Mouse (Mus musculus): ENCODE measurements around the gene Atrnl1. TPM values are rescaled to one million over a fixed set of nuclear protein-coding genes. Genes with fewer than 3 reads are reported as not detected.

The Atrnl1 gene
- total RNA-seq, 1 experiment = 6.7 TPM

DNA sequence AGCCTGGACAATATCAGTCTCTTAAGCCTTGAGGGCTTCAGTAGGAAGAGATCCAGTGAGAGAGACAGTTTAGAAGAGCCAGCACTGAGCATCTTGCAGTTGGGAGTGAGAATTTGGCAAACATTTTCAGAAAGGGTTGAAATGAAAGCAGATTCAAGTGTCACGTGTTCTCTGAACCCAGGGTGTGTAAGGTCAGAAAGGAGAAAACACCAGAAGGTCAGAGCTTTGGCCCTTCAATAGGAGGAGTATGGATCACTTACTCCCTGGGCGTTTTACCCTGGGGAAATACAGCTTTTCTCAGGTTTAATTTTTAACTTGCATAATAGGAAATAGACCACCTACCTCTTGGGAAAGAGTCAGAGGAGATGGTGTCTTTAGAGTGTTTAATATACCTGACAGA, 457.3 kb downstream of the Atrnl1 start:
- Histone ChIP-seq H3K4me3 (ENCODE audit: insufficient read depth in 1 of 2, low read depth in 1 of 2, low read length in 2 of 2, poor library complexity in 1 of 2, severe bottlenecking in 1 of 2) (no peak overlapping the region), H3K4me1 (ENCODE audit: control insufficient read depth in 2 of 2, insufficient read depth in 2 of 2, low read length in 2 of 2, poor library complexity in 1 of 2) (peaks cover 11 to 14% of the 10 kb centered on the region in 2 experiments), H3K9me3 (ENCODE audit: control insufficient read depth, insufficient read depth, low read depth, low read length) (no peaks in the 10 kb centered on the region), H3K27ac (ENCODE audit: insufficient read depth, low read depth, low read length, poor library complexity, severe bottlenecking) (no peak overlapping the region), H3K9ac (ENCODE audit: insufficient read depth, low read depth, low read length, poor library complexity, severe bottlenecking) (no peak overlapping the region), H3K36me3 (ENCODE audit: control insufficient read depth, insufficient read depth, low read length, poor library complexity, severe bottlenecking) (no peaks in the 10 kb centered on the region)
- no peak for DNase-seq (ENCODE audit: low read depth, low spot score)
- TF ChIP-seq MAFK (IDR thresholded peaks at IDR 0.05; ENCODE audit: insufficient read depth, low read depth, low read length) (no peak), CHD2 (IDR thresholded peaks at IDR 0.05; ENCODE audit: low read depth, low read length) (no peak), ZC3H11A (IDR thresholded peaks at IDR 0.05; ENCODE audit: borderline replicate concordance, low read depth, low read length) (no peak), ZNF384 (IDR thresholded peaks at IDR 0.05; ENCODE audit: low read depth, low read length) (no peak), HCFC1 (IDR thresholded peaks at IDR 0.05; ENCODE audit: borderline replicate concordance, insufficient read depth, low read length) (no peak)
- in situ Hi-C loops (cut with MboI; ENCODE audit: low sequenced_read_pairs in 2 of 2, unreplicated experiment in 2 of 2) = no loop called here

DNA sequence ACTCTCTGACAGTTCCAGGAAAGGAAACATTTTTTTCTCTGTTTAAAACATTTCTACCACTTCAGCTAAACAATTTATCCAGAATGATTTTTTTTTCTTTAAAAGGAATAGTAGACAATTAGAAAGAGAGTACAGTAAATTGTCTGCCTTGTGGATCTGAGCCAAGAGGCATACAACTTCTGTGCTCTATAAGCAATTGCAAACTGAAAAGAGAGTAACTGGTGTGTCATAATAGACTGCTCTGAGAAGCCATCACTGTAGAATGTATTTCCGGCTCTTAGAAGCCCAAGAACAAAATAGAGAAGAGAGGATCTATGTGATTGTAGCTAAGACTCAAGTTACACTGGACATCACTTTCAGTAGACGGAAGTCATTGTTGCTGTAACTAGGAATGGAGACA, 458.1 kb downstream of the Atrnl1 start:
- no peak overlapping the region for H3K9ac ChIP-seq (ENCODE audit: insufficient read depth, low read depth, low read length, poor library complexity, severe bottlenecking)
- in situ Hi-C loops (cut with MboI; ENCODE audit: low sequenced_read_pairs in 2 of 2, unreplicated experiment in 2 of 2) = no loop called here
- DNase-seq (ENCODE audit: low read depth, low spot score) = no peak
- peaks cover 10 to 11% of the 10 kb centered on the region in 2 experiments for H3K4me1 ChIP-seq (ENCODE audit: control insufficient read depth in 2 of 2, insufficient read depth in 2 of 2, low read length in 2 of 2, poor library complexity in 1 of 2)
- no peak overlapping the region for H3K4me3 ChIP-seq (ENCODE audit: insufficient read depth in 1 of 2, low read depth in 1 of 2, low read length in 2 of 2, poor library complexity in 1 of 2, severe bottlenecking in 1 of 2)
- no peak overlapping the region for H3K27ac ChIP-seq (ENCODE audit: insufficient read depth, low read depth, low read length, poor library complexity, severe bottlenecking)
- no peaks in the 10 kb centered on the region for H3K9me3 ChIP-seq (ENCODE audit: control insufficient read depth, insufficient read depth, low read depth, low read length)
- TF ChIP-seq MAFK (IDR thresholded peaks at IDR 0.05; ENCODE audit: insufficient read depth, low read depth, low read length) (no peak), ZC3H11A (IDR thresholded peaks at IDR 0.05; ENCODE audit: borderline replicate concordance, low read depth, low read length) (no peak), CHD2 (IDR thresholded peaks at IDR 0.05; ENCODE audit: low read depth, low read length) (no peak)
- no peaks in the 10 kb centered on the region for H3K36me3 ChIP-seq (ENCODE audit: control insufficient read depth, insufficient read depth, low read length, poor library complexity, severe bottlenecking)

DNA sequence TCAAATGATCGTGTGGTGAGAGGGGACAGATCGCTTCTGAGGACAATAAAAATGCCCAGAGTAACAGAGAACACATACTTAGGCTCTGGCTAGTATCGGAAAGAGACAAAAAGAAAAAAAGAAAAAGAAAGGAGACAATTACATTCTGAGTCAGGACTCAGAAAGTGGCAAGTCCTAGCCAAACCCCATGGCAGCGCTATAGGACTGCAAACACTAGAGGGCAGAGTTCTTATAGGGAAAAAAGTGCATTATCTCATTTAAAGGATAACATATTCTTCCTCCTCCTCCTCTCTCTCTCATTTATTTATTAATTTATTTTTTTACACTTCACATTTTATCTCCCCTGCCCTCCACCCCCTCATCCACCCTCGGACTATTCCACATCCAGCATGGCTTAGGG, 461.6 kb downstream of the Atrnl1 start:
- Histone ChIP-seq H3K4me1 (ENCODE audit: control insufficient read depth in 2 of 2, insufficient read depth in 2 of 2, low read length in 2 of 2, poor library complexity in 1 of 2) (no peaks in the 10 kb centered on the region), H3K4me3 (ENCODE audit: insufficient read depth in 1 of 2, low read depth in 1 of 2, low read length in 2 of 2, poor library complexity in 1 of 2, severe bottlenecking in 1 of 2) (no peak overlapping the region), H3K27ac (ENCODE audit: insufficient read depth, low read depth, low read length, poor library complexity, severe bottlenecking) (no peak overlapping the region), H3K9ac (ENCODE audit: insufficient read depth, low read depth, low read length, poor library complexity, severe bottlenecking) (no peak overlapping the region), H3K36me3 (ENCODE audit: control insufficient read depth, insufficient read depth, low read length, poor library complexity, severe bottlenecking) (no peaks in the 10 kb centered on the region), H3K9me3 (ENCODE audit: control insufficient read depth, insufficient read depth, low read depth, low read length) (no peaks in the 10 kb centered on the region)
- TF ChIP-seq CHD2 (IDR thresholded peaks at IDR 0.05; ENCODE audit: low read depth, low read length) (no peak), ZNF384 (IDR thresholded peaks at IDR 0.05; ENCODE audit: low read depth, low read length) (no peak), ZC3H11A (IDR thresholded peaks at IDR 0.05; ENCODE audit: borderline replicate concordance, low read depth, low read length) (no peak), MAFK (IDR thresholded peaks at IDR 0.05; ENCODE audit: insufficient read depth, low read depth, low read length) (no peak), HCFC1 (IDR thresholded peaks at IDR 0.05; ENCODE audit: borderline replicate concordance, insufficient read depth, low read length) (no peak)
- DNase-seq (ENCODE audit: low read depth, low spot score) = no peak
- in situ Hi-C loops (cut with MboI; ENCODE audit: low sequenced_read_pairs in 2 of 2, unreplicated experiment in 2 of 2) = no loop called here

DNA sequence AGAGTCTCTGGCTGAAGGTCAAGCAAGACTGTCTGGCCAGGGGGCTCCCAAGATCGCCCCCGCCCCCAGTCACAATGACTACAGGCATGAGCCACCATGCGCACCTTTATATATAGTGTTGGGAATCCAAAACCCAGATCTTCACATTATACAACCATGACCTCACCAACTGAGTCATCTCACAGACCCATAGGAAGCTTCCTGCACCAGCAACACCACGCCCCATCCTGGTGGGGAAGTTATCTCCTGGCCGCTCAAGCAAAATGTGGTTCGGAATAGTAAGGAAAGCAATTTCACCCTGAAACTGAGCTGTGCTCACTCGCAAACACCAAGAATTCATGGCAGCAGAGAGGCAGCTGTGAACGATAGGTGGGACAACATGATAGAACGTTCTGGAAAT, 462.0 kb downstream of the Atrnl1 start:
- no peak for DNase-seq (ENCODE audit: low read depth, low spot score)
- Histone ChIP-seq H3K36me3 (ENCODE audit: control insufficient read depth, insufficient read depth, low read length, poor library complexity, severe bottlenecking) (no peaks in the 10 kb centered on the region), H3K4me1 (ENCODE audit: control insufficient read depth in 2 of 2, insufficient read depth in 2 of 2, low read length in 2 of 2, poor library complexity in 1 of 2) (no peaks in the 10 kb centered on the region), H3K9me3 (ENCODE audit: control insufficient read depth, insufficient read depth, low read depth, low read length) (no peaks in the 10 kb centered on the region), H3K4me3 (ENCODE audit: insufficient read depth in 1 of 2, low read depth in 1 of 2, low read length in 2 of 2, poor library complexity in 1 of 2, severe bottlenecking in 1 of 2) (no peak overlapping the region), H3K27ac (ENCODE audit: insufficient read depth, low read depth, low read length, poor library complexity, severe bottlenecking) (no peak overlapping the region), H3K9ac (ENCODE audit: insufficient read depth, low read depth, low read length, poor library complexity, severe bottlenecking) (no peak overlapping the region)
- in situ Hi-C loops (cut with MboI; ENCODE audit: low sequenced_read_pairs in 2 of 2, unreplicated experiment in 2 of 2) = no loop called here
- TF ChIP-seq CHD2 (IDR thresholded peaks at IDR 0.05; ENCODE audit: low read depth, low read length) (no peak), HCFC1 (IDR thresholded peaks at IDR 0.05; ENCODE audit: borderline replicate concordance, insufficient read depth, low read length) (no peak), MAFK (IDR thresholded peaks at IDR 0.05; ENCODE audit: insufficient read depth, low read depth, low read length) (no peak), ZC3H11A (IDR thresholded peaks at IDR 0.05; ENCODE audit: borderline replicate concordance, low read depth, low read length) (no peak), ZNF384 (IDR thresholded peaks at IDR 0.05; ENCODE audit: low read depth, low read length) (no peak)

GRCm38 (mm10) chr19:58075252-58075651, 464.4 kb downstream of the Atrnl1 start:
- no peak overlapping the region for H3K9ac ChIP-seq (ENCODE audit: insufficient read depth, low read depth, low read length, poor library complexity, severe bottlenecking)
- DNase-seq (ENCODE audit: low read depth, low spot score) = no peak
- H3K36me3 ChIP-seq (ENCODE audit: control insufficient read depth, insufficient read depth, low read length, poor library complexity, severe bottlenecking) = no peaks in the 10 kb centered on the region
- H3K9me3 ChIP-seq (ENCODE audit: control insufficient read depth, insufficient read depth, low read depth, low read length) = no peaks in the 10 kb centered on the region
- no peak overlapping the region for H3K27ac ChIP-seq (ENCODE audit: insufficient read depth, low read depth, low read length, poor library complexity, severe bottlenecking)
- in situ Hi-C loops (cut with MboI; ENCODE audit: low sequenced_read_pairs in 2 of 2, unreplicated experiment in 2 of 2) = no loop called here
- H3K4me1 ChIP-seq (ENCODE audit: control insufficient read depth in 2 of 2, insufficient read depth in 2 of 2, low read length in 2 of 2, poor library complexity in 1 of 2) = no peaks in the 10 kb centered on the region
- H3K4me3 ChIP-seq (ENCODE audit: insufficient read depth in 1 of 2, low read depth in 1 of 2, low read length in 2 of 2, poor library complexity in 1 of 2, severe bottlenecking in 1 of 2) = no peak overlapping the region
- TF ChIP-seq CHD2 (IDR thresholded peaks at IDR 0.05; ENCODE audit: low read depth, low read length) (no peak), ZC3H11A (IDR thresholded peaks at IDR 0.05; ENCODE audit: borderline replicate concordance, low read depth, low read length) (no peak), HCFC1 (IDR thresholded peaks at IDR 0.05; ENCODE audit: borderline replicate concordance, insufficient read depth, low read length) (no peak), MAFK (IDR thresholded peaks at IDR 0.05; ENCODE audit: insufficient read depth, low read depth, low read length) (no peak), ZNF384 (IDR thresholded peaks at IDR 0.05; ENCODE audit: low read depth, low read length) (no peak)
